Mouse (Mus musculus) forebrain, embryonic 11.5 days (tissue): ENCODE results near the gene Supv3l1. TPM values are rescaled to one million over a fixed set of nuclear protein-coding genes. Genes with fewer than 3 reads are reported as not detected.
"Not testable (repeated sequence)": the region's sequence is repeated elsewhere in the genome, so short reads cannot be mapped to it uniquely, and the experiment has no call there.

Experiments
- ATAC-seq: fragments of 200-750 bp; cut with Nextera tagmentation; replicated peaks from 2 replicates; pipeline ENCODE4 v1.8.0; 2017; ENCODE audit warnings: moderate TSS enrichment; ENCODE audit not compliant: low FRiP score
- DNase-seq: peaks from one replicate; pipeline ENCODE4 v3.0.0-alpha.2; 2017; ENCODE audit warnings: low spot score
- H3K27ac ChIP-seq: fragments of 300-500 bp; sonication (generic); 2 replicates; pipeline ENCODE4 v1.5.1; 2014; ENCODE audit warnings: low read depth, low read length
- H3K27me3 ChIP-seq: fragments of 300-500 bp; sonication (generic); 2 replicates; pipeline ENCODE4 v1.6.1; 2014; ENCODE audit warnings: mild to moderate bottlenecking, low read length, mixed read lengths; ENCODE audit not compliant: control insufficient read depth, insufficient read depth
- H3K36me3 ChIP-seq: fragments of 300-500 bp; sonication (generic); 2 replicates; pipeline ENCODE4 v1.6.1; 2014; ENCODE audit warnings: mild to moderate bottlenecking, low read length, moderate library complexity, mixed read lengths; ENCODE audit not compliant: control insufficient read depth, insufficient read depth
- H3K4me1 ChIP-seq: fragments of 300-500 bp; sonication (generic); replicated peaks from 2 replicates; pipeline ENCODE4 v1.6.1; 2014; ENCODE audit warnings: low read length, mixed read lengths; ENCODE audit not compliant: control insufficient read depth, insufficient read depth
- H3K4me2 ChIP-seq: fragments of 300-500 bp; sonication (generic); 2 replicates; pipeline ENCODE4 v1.6.1; 2014; ENCODE audit warnings: low read depth, mild to moderate bottlenecking, low read length, moderate library complexity, mixed read lengths; ENCODE audit not compliant: severe bottlenecking
- H3K4me3 ChIP-seq: fragments of 300-500 bp; sonication (generic); 2 replicates; pipeline ENCODE4 v1.5.1; 2014; ENCODE audit warnings: low read depth, low read length
- H3K9ac ChIP-seq: fragments of 300-500 bp; sonication (generic); 2 replicates; pipeline ENCODE4 v1.6.1; 2014; ENCODE audit warnings: low read length
- H3K9me3 ChIP-seq: fragments of 300-500 bp; sonication (generic); 2 replicates; pipeline ENCODE4 v1.6.1; 2016; ENCODE audit warnings: low read length, mixed read lengths; ENCODE audit not compliant: control insufficient read depth
- WGBS: fragments of 180-500 bp; shearing (Covaris S2); extraction: QIAGEN DNeasy Blood & Tissue Kit; methylation state at CpG from one replicate; pipeline ENCODE4 v1.1.7; 2014; 5-methylcytosine and 5-hydroxymethylcytosine counted together
- polyA plus RNA-seq: library from polyadenylated mRNA; unstranded; fragments of >200 nt; fragmentation: Nextera tagmentation; extraction: Ambion mirVana; gene quantifications from 2 replicates; pipeline ENCODE4 v1.2.1, GENCODE M21; 2014

The Supv3l1 gene
- 31.2 and 33.5 TPM in 2 replicates for polyA plus RNA-seq

DNA sequence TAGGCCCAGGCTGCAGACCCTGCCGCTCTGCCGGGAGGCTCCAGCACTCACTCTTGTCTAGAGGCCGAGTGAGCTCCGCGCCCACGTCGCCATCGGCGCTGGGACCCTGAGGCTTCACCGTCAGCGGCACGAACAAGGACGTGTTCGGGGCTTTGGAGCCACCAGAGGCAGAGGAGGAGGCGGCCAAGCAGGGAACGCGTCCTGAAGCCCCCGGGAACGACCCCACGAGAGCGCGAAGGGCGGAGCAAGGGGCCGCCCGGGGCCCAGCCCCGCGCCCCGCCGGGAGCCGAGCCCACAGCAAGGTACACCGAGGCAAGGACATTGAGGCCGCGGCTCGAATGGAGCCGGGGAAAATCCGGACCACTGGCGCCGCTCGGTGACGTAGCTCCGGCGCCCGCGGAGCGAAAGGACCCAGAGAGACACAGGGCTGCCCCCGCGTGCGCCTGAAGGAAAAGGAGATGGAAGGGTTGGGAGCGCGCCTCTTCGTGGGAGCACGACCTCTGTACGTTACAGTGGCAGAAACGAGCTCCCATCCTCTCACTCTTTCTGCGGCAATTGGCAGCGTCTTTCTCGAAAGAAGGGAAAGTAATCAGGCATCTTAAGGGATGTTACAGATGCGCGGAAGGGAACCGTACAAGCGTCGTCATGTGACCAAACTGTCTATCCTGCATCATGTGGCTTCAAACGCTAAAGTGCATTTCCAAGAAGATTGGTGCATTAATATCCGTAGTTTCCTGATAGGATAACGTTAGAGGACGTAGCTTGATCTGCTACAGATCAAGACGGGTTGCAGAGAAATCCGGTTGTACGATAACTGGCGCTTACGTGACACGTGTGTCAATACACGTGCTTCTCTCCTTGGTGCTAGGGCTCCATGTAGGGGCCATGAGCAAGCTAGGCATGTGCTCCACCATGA, at the start of gene Supv3l1, which contains the start of gene 4930507D05Rik:
Gene Supv3l1 (minus strand): TSS at position 375 of the 916 bp plus-strand sequence.
Gene 4930507D05Rik (plus strand): TSS at position 126 of the 916 bp plus-strand sequence.
- 0% methylated on average over 73 of the region's 73 CpGs for WGBS
- DNase-seq = peak; percentile 91
- Histone ChIP-seq H3K4me1 (peaks cover 12% of the 10 kb centered on the region), H3K27ac (peak within 1 kb of the TSS; percentile 66; the same call in 1 of the 2 replicates), H3K9ac (peak within 1 kb of the TSS; percentile 82), H3K36me3 (no peaks in the 10 kb centered on the region; the same call in 1 of the 2 replicates), H3K27me3 (no peaks in the 10 kb centered on the region), H3K9me3 (no peaks in the 10 kb centered on the region), H3K4me3 (peak within 1 kb of the TSS; percentile 84), H3K4me2 (peak within 1 kb of the TSS; percentile 68)
- peak; percentile 90 for ATAC-seq

DNA sequence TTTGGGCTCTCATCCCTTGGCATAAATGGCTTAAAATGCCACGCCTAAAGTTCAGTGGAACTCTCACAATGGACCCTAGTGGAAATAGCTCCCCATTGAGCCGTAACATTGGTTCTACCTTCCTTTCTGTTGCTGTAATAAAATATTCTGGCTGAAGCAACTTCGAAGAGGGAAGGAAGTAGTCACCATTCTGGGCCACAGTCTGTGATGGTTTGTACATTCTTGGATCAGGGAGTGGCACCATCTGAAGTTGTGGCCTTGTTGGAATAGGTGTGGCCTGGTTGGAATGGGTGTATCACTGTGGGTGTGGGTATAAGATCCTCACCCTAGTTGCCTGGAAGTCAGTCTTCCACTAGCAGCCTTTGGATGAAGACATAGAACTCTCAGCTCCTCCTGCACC, 42.1 kb upstream of the Supv3l1 start:
- ATAC-seq, H3K27me3 ChIP-seq: not testable (repeated sequence)

DNA sequence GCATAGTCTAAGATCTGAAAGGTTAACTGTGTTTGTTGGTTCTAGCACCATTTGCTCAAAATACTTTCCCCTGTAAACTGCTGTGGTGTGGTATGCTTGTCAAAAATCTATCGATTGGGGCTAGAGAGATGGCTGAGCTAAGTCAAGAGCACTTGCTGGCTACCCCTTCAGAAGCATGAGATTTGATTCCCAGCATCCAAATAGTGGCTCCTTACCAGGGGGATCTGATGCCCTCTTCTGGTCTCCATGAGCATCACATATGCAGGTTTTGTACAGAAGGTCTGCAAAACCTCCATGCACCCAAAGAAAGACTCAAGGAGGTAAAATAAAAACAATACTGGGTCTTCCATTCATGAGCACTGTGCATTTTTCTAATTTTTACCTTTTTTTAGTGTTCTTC, 38.7 kb upstream of the Supv3l1 start:
- Histone ChIP-seq H3K4me3 (no peak overlapping the region), H3K4me2 (no peak overlapping the region), H3K9ac (no peak overlapping the region), H3K36me3 (no peaks in the 10 kb centered on the region), H3K27me3 (no peaks in the 10 kb centered on the region), H3K9me3 (no peaks in the 10 kb centered on the region), H3K27ac (no peak overlapping the region), H3K4me1 (no peaks in the 10 kb centered on the region; the same call in 1 of the 2 replicates)
- no peak for DNase-seq
- WGBS = 17% methylated on average over 1 of the region's 1 CpGs
- ATAC-seq = no peak

More for the DNA sequence above, 42.1 kb upstream of the Supv3l1 start:
- not testable (repeated sequence) for H3K4me2 ChIP-seq, H3K36me3 ChIP-seq, H3K9ac ChIP-seq, DNase-seq, H3K4me1 ChIP-seq, H3K9me3 ChIP-seq, H3K27ac ChIP-seq, H3K4me3 ChIP-seq
- 79% methylated on average over 3 of the region's 3 CpGs for WGBS

DNA sequence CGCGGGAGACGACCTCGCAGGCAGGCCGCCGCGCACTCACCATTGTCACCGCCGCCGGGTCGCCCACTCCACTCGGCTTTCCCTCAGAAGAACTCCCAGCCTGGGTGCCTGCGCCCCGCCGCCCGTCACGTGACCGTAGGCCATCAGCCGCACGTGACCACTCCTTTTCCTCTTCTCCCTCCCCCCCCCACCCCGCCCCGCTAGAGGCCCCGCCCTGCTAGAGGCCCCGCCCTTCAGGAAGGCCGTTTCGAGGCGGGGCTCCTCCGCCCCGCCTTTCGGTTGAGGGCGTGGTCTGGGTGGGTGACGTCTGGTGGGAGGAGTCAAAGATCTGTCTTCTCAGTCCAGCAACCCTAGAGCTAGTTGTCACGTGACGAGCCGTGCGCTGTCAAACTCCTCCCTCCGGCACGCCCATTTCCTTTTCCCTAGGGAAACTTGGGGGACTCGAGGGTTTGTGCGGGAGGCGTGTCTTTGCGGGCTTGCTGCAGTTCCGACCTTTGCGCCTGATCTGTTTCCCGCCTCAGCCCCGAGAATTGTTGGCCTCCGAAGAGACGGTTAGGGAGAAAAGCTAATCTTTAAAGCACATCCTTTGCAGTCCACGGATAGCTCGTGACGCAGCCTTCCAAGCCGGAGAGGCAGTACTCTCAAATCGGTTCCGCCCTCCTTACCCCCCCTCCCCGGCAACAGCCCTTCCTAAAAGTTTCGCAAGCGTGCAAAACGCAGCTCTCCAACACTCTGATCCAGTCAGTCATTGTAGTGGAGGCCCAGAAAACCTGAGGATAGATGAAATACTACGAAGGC, 37.3 kb upstream of the Supv3l1 start, which contains the start of gene Vps26a:
Gene Vps26a (minus strand): TSS at position 188 of the 798 bp plus-strand sequence.
- no peaks in the 10 kb centered on the region for H3K36me3 ChIP-seq
- H3K27me3 ChIP-seq = no peaks in the 10 kb centered on the region
- peak within 1 kb of the TSS; percentile 76 for H3K9ac ChIP-seq
- no peaks in the 10 kb centered on the region for H3K9me3 ChIP-seq
- H3K4me3 ChIP-seq = peak within 1 kb of the TSS; percentile 84
- peak; percentile 92 for ATAC-seq
- H3K4me1 ChIP-seq = no peaks in the 10 kb centered on the region; the same call in 1 of the 2 replicates
- peak within 1 kb of the TSS; percentile 64 for H3K4me2 ChIP-seq
- under 1% methylated on average over 54 of the region's 59 CpGs for WGBS
- no peak within 1 kb of the TSS for H3K27ac ChIP-seq
- DNase-seq = peak; percentile 98

DNA sequence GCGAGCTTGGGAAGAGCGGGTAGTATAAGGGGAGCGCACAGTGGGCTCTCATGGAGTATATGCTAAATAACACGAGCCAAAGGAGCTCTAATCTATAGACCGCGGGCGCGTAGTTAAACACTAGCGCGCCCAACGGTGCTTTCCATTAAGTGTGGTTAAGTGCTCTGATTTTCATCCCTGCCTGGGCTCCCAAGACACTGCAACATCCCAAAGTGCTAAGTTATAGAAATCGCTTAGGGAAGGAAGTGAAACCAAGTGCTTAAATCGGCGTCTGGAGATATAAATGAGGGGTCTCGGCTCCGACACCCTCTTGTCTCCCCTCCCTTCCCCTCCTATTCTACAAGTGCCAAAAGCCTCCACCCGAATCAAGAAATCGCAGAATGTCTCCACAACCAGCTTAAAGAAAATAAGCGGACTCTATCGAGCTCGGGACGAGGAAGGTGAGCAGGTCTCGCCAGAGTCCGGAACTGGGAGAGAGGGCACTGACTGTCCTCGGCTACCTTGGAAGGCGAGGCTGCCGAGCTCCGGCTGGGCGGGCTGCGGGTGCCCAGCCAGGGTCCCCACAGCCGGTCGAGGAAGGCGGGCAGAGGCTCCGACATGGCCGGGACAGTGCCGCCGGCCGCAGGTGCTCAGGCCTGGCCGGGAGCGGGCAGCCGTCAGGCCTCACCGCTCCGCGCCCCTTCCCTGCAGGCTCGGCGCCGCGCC, 36.5 kb upstream of the Supv3l1 start:
- ATAC-seq (peak; percentile 78), DNase-seq (no peak)
- Histone ChIP-seq H3K27ac (no peak overlapping the region), H3K9me3 (no peaks in the 10 kb centered on the region), H3K4me1 (no peaks in the 10 kb centered on the region; the same call in 1 of the 2 replicates), H3K27me3 (no peaks in the 10 kb centered on the region), H3K9ac (peak overlapping the region; percentile 76), H3K4me2 (peak overlapping the region; percentile 64), H3K36me3 (no peaks in the 10 kb centered on the region), H3K4me3 (peak overlapping the region; percentile 84)
- under 1% methylated on average over 48 of the region's 48 CpGs for WGBS

DNA sequence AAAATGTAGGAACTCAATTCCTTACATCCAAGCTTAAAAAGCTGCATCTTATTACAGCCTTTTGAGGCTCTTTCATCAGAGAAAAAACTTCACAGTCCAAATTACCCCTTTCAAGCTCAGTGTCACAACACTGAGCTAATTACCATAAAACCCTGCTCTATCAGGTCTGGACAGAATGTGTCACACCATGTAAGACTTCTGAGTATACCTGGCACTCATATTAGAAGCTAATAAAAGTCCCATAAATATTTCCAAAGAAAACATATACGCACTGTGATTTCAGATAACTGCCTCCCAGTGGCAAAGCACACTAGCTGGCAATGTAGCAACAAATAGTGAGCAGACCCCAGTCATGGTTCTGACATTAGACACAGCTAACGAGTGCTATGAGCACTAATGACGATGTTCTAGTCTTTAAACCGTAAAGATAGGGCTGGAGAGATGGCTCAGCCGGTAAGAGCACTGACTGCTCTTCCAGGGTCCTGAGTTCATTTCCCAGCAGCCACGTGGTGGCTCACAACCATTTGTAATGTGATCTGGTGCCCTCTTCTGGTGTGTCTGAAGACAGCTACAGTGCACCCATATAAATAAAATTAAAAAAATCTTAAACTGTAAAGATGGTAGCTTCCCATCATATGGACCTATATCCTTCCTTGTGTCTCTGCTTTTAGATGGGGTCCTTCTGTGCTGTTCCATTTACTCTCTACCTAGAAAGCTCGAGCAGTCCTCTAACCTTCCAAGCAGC, 31.7 kb upstream of the Supv3l1 start:
- Histone ChIP-seq H3K4me2 (no peak overlapping the region), H3K4me1 (no peaks in the 10 kb centered on the region; the same call in 1 of the 2 replicates), H3K4me3 (no peak overlapping the region), H3K27ac (no peak overlapping the region), H3K9ac (no peak overlapping the region), H3K36me3 (no peaks in the 10 kb centered on the region), H3K9me3 (no peaks in the 10 kb centered on the region), H3K27me3 (no peaks in the 10 kb centered on the region)
- DNase-seq (no peak), ATAC-seq (no peak)
- WGBS = 65% methylated on average over 7 of the region's 7 CpGs

DNA sequence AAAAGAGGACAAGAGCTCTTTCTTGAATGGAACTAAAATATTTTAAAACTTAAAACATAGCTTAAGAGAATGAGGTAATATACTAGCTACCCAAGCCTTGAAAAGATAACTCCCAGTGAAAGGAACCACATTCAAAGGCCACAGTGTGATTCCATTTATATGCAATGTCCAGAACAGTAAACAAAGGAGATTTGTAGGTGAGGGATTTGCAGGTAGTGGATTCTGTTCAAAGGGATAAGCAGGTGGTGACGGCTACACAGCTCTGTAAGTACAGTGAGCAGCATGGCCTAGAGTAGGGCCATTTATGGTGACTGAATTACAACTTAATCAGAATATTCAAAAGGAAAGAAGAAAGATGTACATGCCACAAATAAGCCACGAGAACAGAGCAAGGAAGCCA, 27.4 kb upstream of the Supv3l1 start:
- 77% methylated on average over 2 of the region's 2 CpGs for WGBS
- DNase-seq (no peak), ATAC-seq (no peak)
- Histone ChIP-seq H3K4me2 (no peak overlapping the region), H3K27me3 (no peaks in the 10 kb centered on the region), H3K4me1 (no peaks in the 10 kb centered on the region), H3K4me3 (no peak overlapping the region), H3K9ac (no peak overlapping the region), H3K9me3 (no peaks in the 10 kb centered on the region), H3K27ac (no peak overlapping the region), H3K36me3 (no peaks in the 10 kb centered on the region)
